Mouse (Mus musculus) testis, adult 2 months (tissue): ENCODE results near the gene Pnpt1. TPM values are rescaled to one million over a fixed set of nuclear protein-coding genes. Genes with fewer than 3 reads are reported as not detected.

Experiments
- H3K27ac ChIP-seq: fragments of 200-500 bp; 2 replicates; pipeline ENCODE4 v1.5.1; 2012; ENCODE audit warnings: low read depth, low read length; ENCODE audit not compliant: control insufficient read depth, insufficient read depth
- H3K27me3 ChIP-seq: fragments of 200-500 bp; 2 replicates; pipeline ENCODE4 v1.6.1; 2012; ENCODE audit warnings: mild to moderate bottlenecking, low read length, moderate library complexity; ENCODE audit not compliant: control insufficient read depth, insufficient read depth
- H3K36me3 ChIP-seq: fragments of 200-500 bp; 2 replicates; pipeline ENCODE4 v1.6.1; 2012; ENCODE audit warnings: mild to moderate bottlenecking, low read length; ENCODE audit not compliant: control insufficient read depth, insufficient read depth
- H3K4me1 ChIP-seq: fragments of 200-500 bp; 2 replicates; pipeline ENCODE4 v1.6.1; 2012; ENCODE audit warnings: low read length; ENCODE audit not compliant: control insufficient read depth, insufficient read depth
- H3K4me3 ChIP-seq: fragments of 200-500 bp; 2 replicates; pipeline ENCODE4 v1.5.1; 2012; ENCODE audit warnings: low read depth, mild to moderate bottlenecking, low read length, moderate library complexity, mixed read lengths; ENCODE audit not compliant: control insufficient read depth
- CTCF ChIP-seq: fragments of 200-500 bp; IDR thresholded peaks from 2 replicates; pipeline ENCODE4 v1.5.1; 2012; ENCODE audit warnings: low read depth, mild to moderate bottlenecking, inconsistent platforms, low read length, moderate library complexity; ENCODE audit not compliant: control insufficient read depth, insufficient read depth, insufficient replicate concordance
- POLR2A ChIP-seq: fragments of 200-500 bp; IDR thresholded peaks from 2 replicates; pipeline ENCODE4 v1.6.1; 2012; ENCODE audit warnings: low read depth, mild to moderate bottlenecking, inconsistent platforms, low read length, moderate library complexity; ENCODE audit not compliant: control insufficient read depth
- polyA plus RNA-seq: library from polyadenylated mRNA; depleted of rRNA; stranded (reverse); fragments of >200 nt; gene quantifications from 2 replicates; pipeline ENCODE4 v1.2.3, GENCODE M21; 2012; rRNA removed

Gene Pnpt1
- 9.3 and 10.3 TPM in 2 replicates for polyA plus RNA-seq

DNA sequence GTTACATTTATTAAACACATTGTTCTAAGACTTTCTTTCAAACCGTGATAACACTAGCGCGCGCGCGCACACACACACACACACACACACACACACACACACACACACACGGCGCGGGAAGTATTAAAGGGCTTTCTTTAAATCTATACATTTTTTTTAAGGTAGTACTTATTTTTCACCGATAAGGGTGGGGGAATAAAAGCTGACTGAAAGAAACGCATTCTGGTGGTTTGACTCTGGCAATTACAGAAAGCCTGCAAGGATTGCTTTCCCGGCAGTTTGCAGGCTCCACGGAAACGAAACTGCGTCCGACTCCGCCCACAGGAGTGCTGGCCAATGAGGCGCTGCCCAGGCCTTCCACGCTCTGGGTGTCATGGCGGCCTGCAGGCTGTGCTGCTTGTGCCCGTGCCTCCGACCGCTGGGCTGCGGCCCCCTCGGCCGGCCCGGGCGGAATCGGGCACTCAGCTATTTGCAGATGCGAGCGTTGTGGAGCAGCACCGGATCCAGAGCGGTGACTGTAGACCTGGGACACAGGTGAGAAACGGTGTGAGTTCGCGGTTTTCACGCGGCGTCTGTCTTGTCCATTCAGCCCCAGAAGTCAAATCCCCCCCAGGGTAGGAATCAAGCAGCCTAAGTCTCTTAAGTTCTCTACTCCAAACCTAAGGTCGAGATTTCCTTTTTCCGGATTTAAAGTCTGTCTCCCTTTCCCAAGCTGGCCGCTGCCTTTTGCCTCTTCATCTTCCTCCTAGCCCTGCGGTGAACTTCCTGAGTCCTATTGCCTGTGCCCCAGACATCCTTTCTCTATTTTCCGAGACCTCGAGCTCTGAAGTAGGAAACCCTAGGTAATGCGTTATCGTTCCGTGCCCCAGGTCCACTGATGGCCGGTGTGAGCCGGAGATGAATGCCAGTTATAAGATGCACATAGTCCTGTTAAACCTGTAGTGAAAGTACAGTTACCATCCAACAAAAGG is at the start of gene Pnpt1:
TSS of gene Pnpt1 (plus strand) at position 360 of the 971 bp plus-strand sequence.
- H3K4me3 ChIP-seq = peak within 1 kb of the TSS; percentile 91
- no peaks in the 10 kb centered on the region; the same call in 1 of the 2 replicates for H3K4me1 ChIP-seq
- peak within 1 kb of the TSS; percentile 84 for H3K27ac ChIP-seq
- TF ChIP-seq CTCF = no peak
- peak; percentile 97 for TF ChIP-seq POLR2A
- no peaks in the 10 kb centered on the region for H3K36me3 ChIP-seq
- H3K27me3 ChIP-seq = no peaks in the 10 kb centered on the region

DNA sequence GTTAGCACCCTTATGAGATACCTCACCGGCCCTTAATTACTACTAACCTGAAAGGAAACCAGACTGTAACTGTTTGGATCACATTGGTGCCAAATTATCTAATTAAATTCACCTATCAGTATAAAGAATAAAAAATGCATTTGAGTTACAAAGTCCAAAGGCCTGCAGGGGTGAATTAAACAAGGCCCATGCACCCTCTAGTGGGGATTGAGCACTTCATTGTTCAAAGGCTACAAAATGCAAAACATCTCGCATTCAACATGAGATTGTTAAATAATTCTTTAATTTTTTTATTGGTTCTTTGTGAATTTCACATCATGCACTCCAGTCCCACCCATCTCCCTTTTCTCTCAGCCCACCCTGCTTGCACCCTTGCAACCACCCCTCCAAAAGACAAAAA is 38.1 kb upstream of the Pnpt1 start:
- Histone ChIP-seq H3K4me1 (no peaks in the 10 kb centered on the region), H3K27me3 (no peaks in the 10 kb centered on the region), H3K27ac (no peak overlapping the region), H3K36me3 (no peaks in the 10 kb centered on the region), H3K4me3 (no peak overlapping the region)
- TF ChIP-seq CTCF = no peak
- TF ChIP-seq POLR2A = no peak

DNA sequence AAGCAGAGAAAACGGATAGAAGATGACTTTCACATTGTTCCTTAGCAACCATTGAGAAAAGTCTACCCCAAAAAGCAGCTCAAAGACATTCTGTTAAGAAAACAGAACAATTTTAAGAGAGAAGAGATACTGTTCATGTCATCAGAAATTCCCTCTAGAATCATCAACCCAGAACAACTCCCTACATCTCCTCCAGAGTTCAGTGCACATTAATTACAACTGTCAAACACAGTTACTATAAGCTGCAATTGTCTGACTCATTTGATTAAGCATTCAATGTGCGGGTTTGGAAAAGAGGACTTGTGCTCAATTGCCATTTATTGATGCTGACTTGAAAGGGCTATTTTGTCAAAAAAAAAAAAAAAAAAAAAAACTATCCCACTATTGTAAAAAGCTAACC is 31.6 kb upstream of the Pnpt1 start:
- Histone ChIP-seq H3K36me3 (no peaks in the 10 kb centered on the region), H3K4me1 (no peaks in the 10 kb centered on the region), H3K27me3 (no peaks in the 10 kb centered on the region), H3K27ac (no peak overlapping the region), H3K4me3 (no peak overlapping the region)
- no peak for TF ChIP-seq CTCF
- no peak for TF ChIP-seq POLR2A

DNA sequence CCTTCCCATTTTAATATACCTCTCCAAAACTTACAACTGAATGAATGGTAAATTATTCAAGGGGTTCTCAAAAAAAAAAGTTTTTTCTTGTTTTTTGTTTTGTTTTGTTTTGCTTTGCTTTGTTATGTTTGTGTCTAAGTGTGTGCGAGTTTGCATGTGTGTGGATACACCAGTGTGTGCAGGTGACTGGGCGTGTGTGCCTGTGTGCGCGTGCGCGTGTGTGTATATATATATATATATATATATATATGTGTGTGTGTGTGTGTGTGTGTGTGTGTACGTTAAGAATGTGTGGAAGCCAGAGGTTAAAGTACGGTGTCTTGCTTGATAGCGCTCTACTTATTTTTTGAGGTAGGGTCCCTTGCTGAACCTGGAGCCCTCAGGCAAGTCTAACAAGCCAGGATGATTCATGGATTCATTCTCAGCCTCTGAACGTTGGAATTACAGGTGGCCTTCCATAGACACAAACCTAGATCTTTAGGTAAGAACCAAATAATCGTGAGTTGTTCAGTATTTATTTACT is 621 bp upstream of the Pnpt1 start:
- H3K36me3 ChIP-seq = no peaks in the 10 kb centered on the region
- no peaks in the 10 kb centered on the region; the same call in 1 of the 2 replicates for H3K4me1 ChIP-seq
- TF ChIP-seq POLR2A (no peak), CTCF (no peak)
- peak overlapping the region; percentile 84 for H3K27ac ChIP-seq
- H3K4me3 ChIP-seq = peak overlapping the region; percentile 91
- H3K27me3 ChIP-seq = no peaks in the 10 kb centered on the region

DNA sequence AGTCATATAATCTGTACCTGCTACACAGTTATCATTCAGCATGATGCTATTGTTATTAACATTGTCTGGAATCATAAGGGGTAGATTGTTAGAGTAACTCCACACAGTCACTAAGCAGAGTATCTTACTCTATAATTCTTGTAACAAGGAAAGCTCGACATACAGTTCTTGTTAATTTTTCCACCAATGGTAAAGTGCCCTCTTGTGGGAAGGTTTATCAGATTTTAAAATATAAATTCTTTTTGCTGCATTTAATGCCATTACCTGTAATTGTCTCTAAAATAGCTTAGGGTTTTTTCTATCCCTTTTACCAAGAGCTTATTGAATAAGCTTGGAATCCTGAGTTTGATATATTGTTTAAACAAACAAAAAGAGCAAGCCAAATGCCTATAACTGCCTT is 10.1 kb downstream of the Pnpt1 start:
- H3K4me1 ChIP-seq = no peaks in the 10 kb centered on the region
- H3K27ac ChIP-seq = no peak overlapping the region
- no peak overlapping the region for H3K4me3 ChIP-seq
- no peaks in the 10 kb centered on the region; the same call in 1 of the 2 replicates for H3K36me3 ChIP-seq
- no peaks in the 10 kb centered on the region for H3K27me3 ChIP-seq
- TF ChIP-seq POLR2A = no peak
- no peak for TF ChIP-seq CTCF

DNA sequence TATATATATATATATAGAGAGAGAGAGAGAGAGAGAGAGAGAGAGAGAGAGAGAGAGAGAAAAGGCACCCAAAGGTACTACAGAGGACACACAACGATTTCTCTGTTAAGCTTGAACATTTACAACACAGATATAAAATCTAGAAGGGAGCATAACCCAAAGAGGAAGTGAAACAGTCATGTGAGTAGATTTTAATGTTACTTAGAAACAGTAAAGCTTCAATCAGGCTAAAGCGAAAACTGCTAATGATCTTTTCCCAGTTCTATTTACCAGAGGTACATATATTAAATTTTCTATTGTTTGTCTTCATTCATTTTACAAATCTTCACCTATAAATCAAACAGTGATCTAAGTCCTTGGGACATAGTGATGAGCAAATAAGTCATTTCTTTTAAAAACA is 18.4 kb downstream of the Pnpt1 start:
- Histone ChIP-seq H3K4me1 (no peaks in the 10 kb centered on the region), H3K4me3 (no peak overlapping the region), H3K36me3 (0 out of 2 replicates have a peak, but pooled peaks cover 1% of the 10 kb centered on the region), H3K27ac (no peak overlapping the region), H3K27me3 (no peaks in the 10 kb centered on the region)
- TF ChIP-seq POLR2A (no peak), CTCF (no peak)

DNA sequence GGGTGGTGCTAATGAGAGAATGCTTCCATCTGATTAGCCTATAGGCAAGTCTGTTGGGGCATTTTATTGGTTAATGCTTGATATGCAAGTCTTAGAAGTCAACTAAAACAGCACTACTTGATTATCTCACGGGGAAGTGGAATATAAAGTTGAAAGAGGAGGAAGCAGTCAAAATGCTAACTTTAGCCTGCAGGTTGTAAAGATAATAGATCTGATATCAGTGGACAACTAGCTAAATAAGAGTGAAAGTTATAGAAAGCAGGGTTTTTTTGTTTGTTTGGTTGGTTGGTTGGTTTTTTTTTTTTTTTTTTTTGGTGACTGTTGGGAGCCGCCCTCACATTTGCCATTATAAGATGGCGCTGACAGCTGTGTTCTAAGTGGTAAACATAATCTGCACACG is 33.0 kb downstream of the Pnpt1 start:
- Histone ChIP-seq H3K4me1 (no peaks in the 10 kb centered on the region), H3K27ac (no peak overlapping the region), H3K4me3 (no peak overlapping the region), H3K27me3 (no peaks in the 10 kb centered on the region), H3K36me3 (no peaks in the 10 kb centered on the region)
- TF ChIP-seq POLR2A = no peak
- TF ChIP-seq CTCF = no peak

DNA sequence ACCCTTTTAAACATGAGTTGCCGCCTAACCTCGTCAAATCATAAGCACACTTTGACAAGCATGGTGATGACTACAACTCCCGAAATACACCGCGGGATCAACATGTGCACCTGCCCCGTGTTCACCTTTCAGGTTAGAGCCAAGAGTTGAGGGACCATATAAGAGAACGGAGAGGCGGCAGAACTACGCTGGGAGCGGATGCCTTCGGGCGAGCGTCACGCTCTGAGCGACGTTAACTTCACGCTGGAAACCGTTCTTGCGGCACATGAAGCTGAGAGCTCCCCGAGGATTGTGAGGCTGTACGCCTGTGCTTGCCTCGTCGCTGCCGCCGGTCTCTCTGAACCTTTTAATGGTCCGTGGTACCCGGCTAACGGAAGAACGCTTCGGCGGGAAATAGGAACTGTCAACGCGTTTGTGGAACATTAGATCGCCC is 41.4 kb downstream of the Pnpt1 start:
- Histone ChIP-seq H3K27me3 (no peaks in the 10 kb centered on the region), H3K4me3 (peak overlapping the region; percentile 82), H3K36me3 (no peaks in the 10 kb centered on the region), H3K27ac (peak overlapping the region; percentile 88), H3K4me1 (no peaks in the 10 kb centered on the region)
- TF ChIP-seq POLR2A (peak; percentile 65; the same call in 1 of the 2 replicates), CTCF (no peak)
